Mouse (Mus musculus) intestine, embryonic 16.5 days (tissue): Measurements from ENCODE around the gene Timm10. TPM values are rescaled to one million over a fixed set of nuclear protein-coding genes. Genes with fewer than 3 reads are reported as not detected.

Experiments
- ATAC-seq: fragments of 200-750 bp; cut with Nextera tagmentation; 2 replicates; pipeline ENCODE4 v1.8.0; 2017; ENCODE audit warnings: moderate TSS enrichment, moderate library complexity
- H3K27ac ChIP-seq: fragments of 300-500 bp; sonication (generic); 2 replicates; pipeline ENCODE4 v1.5.1; 2014; ENCODE audit warnings: mild to moderate bottlenecking, low read length
- H3K27me3 ChIP-seq: fragments of 300-500 bp; sonication (generic); replicated peaks from 2 replicates; pipeline ENCODE4 v1.6.1; 2014; ENCODE audit warnings: low read length, control low read depth, mixed read lengths; ENCODE audit not compliant: control insufficient read depth, insufficient read depth
- H3K36me3 ChIP-seq: fragments of 300-500 bp; sonication (generic); 2 replicates; pipeline ENCODE4 v1.6.1; 2014; ENCODE audit warnings: low read length, control low read depth; ENCODE audit not compliant: control insufficient read depth, insufficient read depth
- H3K4me1 ChIP-seq: fragments of 300-500 bp; sonication (generic); 2 replicates; pipeline ENCODE4 v1.6.1; 2014; ENCODE audit warnings: low read length, control low read depth, mixed read lengths; ENCODE audit not compliant: control insufficient read depth, insufficient read depth
- H3K4me2 ChIP-seq: fragments of 300-500 bp; sonication (generic); 2 replicates; pipeline ENCODE4 v1.6.1; 2014; ENCODE audit warnings: low read depth, low read length, control low read depth
- H3K4me3 ChIP-seq: fragments of 300-500 bp; sonication (generic); 2 replicates; pipeline ENCODE4 v1.5.1; 2014; ENCODE audit warnings: mild to moderate bottlenecking, low read length
- H3K9ac ChIP-seq: fragments of 300-500 bp; sonication (generic); 2 replicates; pipeline ENCODE4 v1.6.1; 2014; ENCODE audit warnings: low read depth, low read length
- H3K9me3 ChIP-seq: fragments of 300-500 bp; sonication (generic); 2 replicates; pipeline ENCODE4 v1.6.1; 2016; ENCODE audit warnings: low read length, control low read depth; ENCODE audit not compliant: control insufficient read depth
- WGBS: fragments of 180-500 bp; shearing (Covaris S2); extraction: QIAGEN DNeasy Blood & Tissue Kit; methylation state at CpG from one replicate; pipeline ENCODE4 v1.1.7; 2014; 5-methylcytosine and 5-hydroxymethylcytosine counted together
- polyA plus RNA-seq: library from polyadenylated mRNA; unstranded; fragments of >200 nt; fragmentation: Nextera tagmentation; extraction: Ambion mirVana; gene quantifications from 2 replicates; pipeline ENCODE4 v1.2.1, GENCODE M21; 2015

Timm10 gene
- polyA plus RNA-seq, 1 experiment from 2014 or later: 59.7 TPM

DNA sequence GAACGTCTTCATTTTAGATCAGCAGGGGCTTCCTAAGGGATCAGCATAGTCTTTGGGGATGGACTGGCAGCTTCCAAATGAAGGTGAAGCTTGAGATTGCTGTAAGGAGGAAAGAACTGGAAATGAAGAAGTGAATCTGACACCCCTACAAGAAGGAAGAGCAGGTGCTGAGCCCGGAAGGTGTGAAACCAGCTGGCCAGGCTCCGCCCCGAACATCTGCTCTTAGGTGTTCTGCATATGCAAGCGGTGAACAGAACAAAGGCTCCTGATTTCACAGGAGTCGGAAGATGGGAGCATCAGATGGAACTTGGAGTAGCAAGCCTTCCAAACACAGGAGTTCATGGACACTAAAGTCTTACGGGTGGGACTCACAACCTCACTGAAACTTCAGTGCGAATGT is 10.3 kb downstream of the Timm10 start:
- H3K36me3 ChIP-seq: no peaks in the 10 kb centered on the region
- ATAC-seq: no peak
- H3K27ac ChIP-seq: no peak overlapping the region
- H3K4me1 ChIP-seq: peaks cover 25% of the 10 kb centered on the region
- no peaks in the 10 kb centered on the region for H3K9me3 ChIP-seq
- H3K27me3 ChIP-seq: no peaks in the 10 kb centered on the region
- no peak overlapping the region for H3K4me3 ChIP-seq
- 58% methylated on average over 8 of the region's 8 CpGs for WGBS
- no peak overlapping the region for H3K4me2 ChIP-seq
- H3K9ac ChIP-seq: no peak overlapping the region

DNA sequence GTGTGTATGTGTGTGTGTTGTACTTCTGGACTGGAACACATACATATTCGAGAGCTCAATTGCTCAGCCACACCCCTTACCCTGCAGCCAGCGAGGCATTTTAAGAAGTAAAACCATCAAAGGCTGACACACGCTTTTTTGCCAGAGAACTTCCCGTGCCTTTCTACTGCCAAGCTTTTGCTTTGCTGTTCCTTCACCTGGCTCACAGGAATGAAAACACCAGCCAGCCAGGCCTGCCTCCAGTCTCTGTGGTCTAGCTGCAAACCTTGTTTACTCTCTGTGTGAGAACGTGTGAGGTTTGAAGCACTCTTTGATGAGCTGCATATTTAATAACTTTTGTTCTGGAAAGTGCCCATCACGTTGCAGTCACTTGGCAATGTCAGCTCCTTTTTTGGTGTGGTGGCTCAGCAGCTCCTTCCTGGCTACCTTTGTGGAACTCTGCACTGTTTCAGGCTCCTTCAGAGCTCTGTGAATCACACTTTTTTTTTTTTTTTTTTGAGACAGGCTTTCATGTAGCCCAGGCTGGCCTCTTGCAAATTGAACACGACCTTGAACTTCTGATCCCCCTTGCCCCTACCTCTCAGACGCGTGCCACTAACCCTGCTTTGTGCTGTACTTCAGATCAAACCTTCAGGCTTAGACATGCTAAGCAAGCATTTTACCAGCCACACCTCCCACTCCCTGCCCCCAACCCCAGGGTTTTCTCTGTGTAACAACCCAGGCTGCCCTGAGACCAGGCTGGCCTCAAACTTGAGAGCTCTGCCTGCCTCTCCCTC is 11.2 kb downstream of the Timm10 start:
- no peaks in the 10 kb centered on the region for H3K36me3 ChIP-seq
- H3K9ac ChIP-seq: no peak overlapping the region
- no peak overlapping the region for H3K4me2 ChIP-seq
- no peaks in the 10 kb centered on the region for H3K9me3 ChIP-seq
- no peaks in the 10 kb centered on the region for H3K27me3 ChIP-seq
- H3K4me3 ChIP-seq: no peak overlapping the region
- no peak overlapping the region for H3K27ac ChIP-seq
- ATAC-seq: no peak
- peaks cover 25% of the 10 kb centered on the region for H3K4me1 ChIP-seq
- 37% methylated on average over 9 of the region's 9 CpGs for WGBS

DNA sequence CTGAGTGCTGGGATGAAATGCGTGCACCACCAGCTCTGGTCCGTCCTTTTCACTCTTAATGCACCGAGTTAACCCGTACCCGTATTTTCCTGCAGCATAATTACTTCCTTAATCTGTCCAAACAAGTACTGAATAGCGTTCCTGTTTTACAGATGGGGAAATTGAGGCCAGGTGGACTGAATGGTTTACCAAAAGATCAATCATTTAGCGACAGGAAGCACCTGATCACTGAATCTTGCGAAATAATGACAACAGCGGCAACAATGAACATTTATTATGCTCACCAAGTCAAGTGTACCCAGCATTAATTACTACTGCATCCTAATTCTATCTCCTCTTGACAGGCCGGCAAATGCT is 11.8 kb downstream of the Timm10 start, which contains the start of gene Slc43a1:
Slc43a1 (plus strand) TSS at position 258 of the 357 bp plus-strand sequence.
- Histone ChIP-seq H3K9me3 (no peaks in the 10 kb centered on the region), H3K4me2 (peak within 1 kb of the TSS; percentile 97), H3K27ac (peak within 1 kb of the TSS; percentile 83), H3K27me3 (no peaks in the 10 kb centered on the region), H3K9ac (peak within 1 kb of the TSS; percentile 86), H3K4me3 (peak within 1 kb of the TSS; percentile 73), H3K36me3 (no peaks in the 10 kb centered on the region), H3K4me1 (peaks cover 25% of the 10 kb centered on the region)
- no peak for ATAC-seq
- WGBS: 31% methylated on average over 10 of the region's 10 CpGs

DNA sequence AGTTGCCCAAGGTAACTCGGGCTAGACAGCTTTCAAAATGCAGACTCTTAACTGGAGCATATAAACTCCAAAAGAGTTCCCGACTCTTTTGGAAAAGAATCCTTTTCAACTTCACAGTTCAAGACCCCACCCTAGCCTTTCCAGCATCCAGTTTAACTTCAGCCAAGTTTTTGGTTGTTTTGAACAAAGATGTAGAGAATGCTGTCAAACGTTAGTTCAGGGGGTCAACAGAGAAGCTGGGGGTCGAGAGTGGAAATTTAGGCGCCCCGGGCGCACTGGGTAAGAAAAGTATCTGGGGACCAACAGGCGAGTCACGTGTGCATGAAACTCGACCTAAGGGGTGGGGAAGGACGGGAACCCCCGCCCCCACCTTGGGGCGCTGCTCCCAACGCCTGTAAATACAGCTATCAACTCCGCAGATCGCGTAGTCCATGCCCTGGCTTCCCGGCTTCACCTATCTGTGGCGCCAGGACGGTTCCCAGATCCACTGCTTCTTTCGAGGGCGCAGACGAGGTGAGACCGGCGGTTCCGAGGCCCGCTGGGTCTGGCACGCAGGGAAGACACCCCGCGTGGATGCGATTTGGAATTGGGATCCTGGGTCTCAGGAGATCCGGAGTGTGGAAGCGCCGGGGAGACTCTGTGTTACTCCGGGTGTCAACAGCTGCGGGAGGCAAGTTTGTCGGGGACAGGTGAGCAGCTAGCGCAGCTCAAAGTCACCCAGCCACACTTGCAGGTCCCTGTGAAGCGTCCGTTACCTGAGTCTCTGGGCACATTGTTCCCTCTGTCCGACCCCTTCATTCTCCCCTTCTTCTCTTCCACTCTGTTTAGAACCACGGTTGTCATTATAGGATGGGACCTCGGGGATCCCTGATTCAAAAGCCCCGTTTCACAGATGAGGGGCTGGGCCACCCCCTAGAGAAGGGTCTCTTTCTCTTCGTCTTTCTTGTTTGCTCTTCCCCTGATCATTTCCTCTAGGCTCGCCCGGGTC is 12.5 kb downstream of the Timm10 start:
- Histone ChIP-seq H3K27me3 (no peaks in the 10 kb centered on the region), H3K36me3 (no peaks in the 10 kb centered on the region), H3K4me1 (peaks cover 25% of the 10 kb centered on the region), H3K4me2 (peak overlapping the region; percentile 97), H3K4me3 (peak overlapping the region; percentile 73), H3K9me3 (no peaks in the 10 kb centered on the region), H3K9ac (peak overlapping the region; percentile 86), H3K27ac (peak overlapping the region; percentile 83)
- under 1% methylated on average over 47 of the region's 47 CpGs for WGBS
- peak; percentile 49 for ATAC-seq

DNA sequence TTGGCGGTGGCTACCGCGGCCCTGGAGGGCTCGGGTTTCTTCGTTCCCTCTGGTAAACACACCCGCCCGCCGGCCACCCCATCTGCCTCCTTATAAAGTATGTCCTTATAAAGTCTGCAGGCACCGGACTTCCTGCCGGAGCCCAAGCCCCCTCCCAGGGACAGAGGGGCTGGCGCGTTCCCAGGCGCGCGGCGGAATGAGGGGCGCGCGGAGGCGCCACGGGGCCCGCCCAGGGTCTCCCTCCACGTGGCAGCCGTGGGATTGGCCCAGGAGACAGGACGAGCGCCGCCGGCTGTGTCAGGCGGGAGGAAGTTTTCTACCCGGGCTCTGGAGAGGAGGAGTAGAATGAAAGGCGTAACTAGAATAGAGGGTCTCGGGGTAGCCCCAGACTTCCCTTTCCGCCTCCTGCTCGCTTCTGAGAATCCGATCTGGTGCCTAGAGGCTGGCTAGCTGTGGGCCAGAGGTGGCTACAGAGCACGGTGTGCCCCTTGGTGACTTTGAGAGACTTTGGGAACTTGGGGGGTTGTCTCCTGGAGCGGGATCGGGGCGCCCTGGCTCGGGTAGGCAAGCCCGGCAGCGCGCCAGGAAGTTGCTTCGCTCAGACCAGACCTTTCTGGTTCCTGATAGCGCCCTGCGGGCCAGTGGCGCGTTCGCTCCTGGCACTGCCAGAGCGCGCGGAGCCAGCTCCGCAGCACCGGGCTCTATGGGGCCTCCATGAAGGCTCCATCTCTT is 13.4 kb downstream of the Timm10 start:
- peak overlapping the region; percentile 97 for H3K4me2 ChIP-seq
- peak overlapping the region; percentile 73 for H3K4me3 ChIP-seq
- no peaks in the 10 kb centered on the region for H3K9me3 ChIP-seq
- H3K4me1 ChIP-seq: peaks cover 25% of the 10 kb centered on the region
- 0% methylated on average over 54 of the region's 54 CpGs for WGBS
- H3K27ac ChIP-seq: peak overlapping the region; percentile 83
- peak overlapping the region; percentile 86 for H3K9ac ChIP-seq
- no peaks in the 10 kb centered on the region for H3K36me3 ChIP-seq
- no peaks in the 10 kb centered on the region for H3K27me3 ChIP-seq
- ATAC-seq: peak; percentile 81

DNA sequence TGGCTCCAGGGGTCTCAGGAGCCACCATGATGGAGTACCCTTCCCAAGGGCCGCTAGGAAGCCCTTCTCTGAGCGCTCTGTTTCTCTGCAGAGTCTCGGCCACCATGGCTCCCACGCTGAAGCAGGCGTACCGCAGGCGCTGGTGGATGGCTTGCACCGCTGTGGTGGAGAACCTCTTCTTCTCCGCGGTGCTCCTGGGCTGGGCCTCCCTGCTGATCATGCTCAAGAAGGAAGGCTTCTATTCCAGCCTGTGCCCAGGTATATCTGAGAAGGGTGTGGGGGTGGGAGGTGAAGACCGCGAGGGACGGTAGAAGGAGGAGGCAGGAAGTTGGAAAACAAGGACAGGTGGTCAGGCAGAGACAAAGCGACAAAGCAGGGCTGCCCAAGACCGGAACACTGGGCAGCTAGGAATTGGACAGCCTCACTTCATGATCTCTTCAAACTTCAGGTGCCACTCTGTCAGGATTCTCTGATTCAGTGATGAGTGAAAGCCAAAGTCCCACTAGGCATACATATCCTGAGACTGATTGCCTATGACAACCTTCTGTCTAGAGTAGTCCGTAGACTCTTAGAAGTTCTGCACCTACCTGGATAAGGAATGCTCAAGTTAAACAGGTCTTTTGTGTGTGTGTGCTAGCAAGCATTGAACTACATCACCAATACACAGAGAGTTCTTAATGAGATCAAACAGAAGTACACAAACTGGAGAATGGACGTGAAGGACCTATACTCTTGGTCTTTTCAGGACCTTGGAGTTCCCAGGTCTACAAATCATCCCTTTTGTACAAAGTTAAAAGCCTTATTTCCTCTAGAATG is 14.2 kb downstream of the Timm10 start:
- WGBS: 6% methylated on average over 17 of the region's 17 CpGs
- Histone ChIP-seq H3K27ac (peak overlapping the region; percentile 83), H3K4me3 (peak overlapping the region; percentile 73), H3K9ac (peak overlapping the region; percentile 86), H3K4me2 (peak overlapping the region; percentile 97), H3K9me3 (no peaks in the 10 kb centered on the region), H3K4me1 (peaks cover 25% of the 10 kb centered on the region), H3K36me3 (no peaks in the 10 kb centered on the region), H3K27me3 (no peaks in the 10 kb centered on the region)
- peak; percentile 23 for ATAC-seq

DNA sequence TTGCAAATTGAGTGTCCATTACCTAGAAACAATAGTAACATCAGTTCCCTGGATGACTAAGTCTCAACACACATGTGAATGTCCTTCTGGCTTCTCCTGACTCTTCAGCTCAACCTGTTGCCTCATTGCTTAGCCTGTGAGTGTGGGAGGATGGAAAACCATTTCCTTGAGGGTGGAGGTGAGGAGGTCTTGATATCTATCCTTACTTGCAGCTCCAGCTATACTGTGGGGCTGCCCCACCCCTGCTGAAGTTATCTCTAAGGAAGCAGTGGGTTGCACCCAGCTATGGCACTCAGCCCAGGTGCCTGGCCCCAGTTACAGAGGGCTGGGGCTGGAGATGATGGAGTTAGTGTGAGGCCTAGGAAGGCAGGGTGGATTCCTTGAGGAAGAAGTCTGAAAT is 15.1 kb downstream of the Timm10 start:
- no peak overlapping the region for H3K4me3 ChIP-seq
- H3K9ac ChIP-seq: no peak overlapping the region
- peaks cover 25% of the 10 kb centered on the region for H3K4me1 ChIP-seq
- H3K9me3 ChIP-seq: no peaks in the 10 kb centered on the region
- ATAC-seq: peak; percentile 54
- H3K4me2 ChIP-seq: no peak overlapping the region
- no peaks in the 10 kb centered on the region for H3K27me3 ChIP-seq
- no peak overlapping the region for H3K27ac ChIP-seq
- H3K36me3 ChIP-seq: no peaks in the 10 kb centered on the region

DNA sequence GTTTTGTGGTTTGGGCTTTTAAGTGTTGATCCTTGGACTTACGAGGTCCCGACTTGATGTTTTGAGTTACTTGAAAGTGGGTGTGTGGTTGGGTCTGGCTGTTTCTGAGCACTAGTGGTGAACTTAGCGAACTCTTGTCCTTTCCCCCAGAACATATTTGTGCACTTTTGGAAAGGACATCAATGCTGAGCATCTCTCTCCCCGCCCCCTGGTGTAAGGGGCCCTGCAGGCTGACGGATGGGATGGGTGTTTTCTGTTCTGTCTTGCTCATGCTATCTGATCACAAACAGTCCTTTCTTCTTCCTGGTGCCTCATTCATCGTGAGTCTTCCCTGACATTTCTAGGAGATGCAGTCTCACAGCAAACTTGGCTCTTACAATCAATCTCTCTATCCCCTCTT is 16.9 kb downstream of the Timm10 start:
- 77% methylated on average over 6 of the region's 6 CpGs for WGBS
- Histone ChIP-seq H3K4me1 (peaks cover 23% of the 10 kb centered on the region), H3K4me2 (no peak overlapping the region), H3K36me3 (no peaks in the 10 kb centered on the region), H3K4me3 (no peak overlapping the region), H3K27ac (no peak overlapping the region), H3K9ac (no peak overlapping the region), H3K9me3 (no peaks in the 10 kb centered on the region), H3K27me3 (no peaks in the 10 kb centered on the region)
- no peak for ATAC-seq
